Comparison of ENCODE assay signal across 9 mouse cellular contexts in genomic region chr6:125348721-125349574, GRCm38 (mm10). TPM values are rescaled to one million over a fixed set of nuclear protein-coding genes. Genes with fewer than 3 reads are reported as not detected.
A peak's percentile ranks its signal among the peaks of the same experiment; 100 is the strongest.
DNase-seq lines count a peak whose midpoint lies in the region; ATAC-seq and TF ChIP-seq lines count a peak whose summit lies in the region.
"Had no signal": no experiment of that assay in that cellular context is flagged by ENCODE, and none has a peak within 500 bp of the region (broad histone marks: within the 10 kb centered on the region; RNA-seq: fewer than 3 reads in every experiment).

Gene Tnfrsf1a, plus strand, starts transcription at chr6:125349362.

- TF ChIP-seq EP300 in liver, embryonic 14.5 days (IDR thresholded peaks at IDR 0.05; ENCODE audit: low read depth), result no peak

- no peaks in the 10 kb centered on the region for H3K9me3 ChIP-seq in kidney, postnatal 0 days (replicated peaks; ENCODE audit: low read length)
- H3K9me3 ChIP-seq in forebrain, embryonic 14.5 days (replicated peaks; ENCODE audit: control insufficient read depth, low read length), result no peaks in the 10 kb centered on the region
- no peaks in the 10 kb centered on the region for H3K9me3 ChIP-seq in liver, embryonic 14.5 days (ENCODE audit: control insufficient read depth, low read length)
- no peaks in the 10 kb centered on the region for H3K9me3 ChIP-seq in stomach, embryonic 15.5 days

- peak within 1 kb of the TSS; percentile 66 for H3K9ac ChIP-seq in kidney, postnatal 0 days (ENCODE audit: low read depth, low read length)
- peak within 1 kb of the TSS; percentile 68 for H3K9ac ChIP-seq in forebrain, embryonic 14.5 days (ENCODE audit: low read length)
- H3K9ac ChIP-seq in liver, embryonic 14.5 days (replicated peaks), result peak within 1 kb of the TSS; percentile 50
- H3K9ac ChIP-seq in stomach, embryonic 15.5 days, result peak within 1 kb of the TSS; percentile 85

- no peak for ATAC-seq in kidney, postnatal 0 days (replicated peaks; ENCODE audit: low FRiP score, low read depth)
- no peak for ATAC-seq in activated CD4-positive, CD25-positive, alpha-beta regulatory T cell, adult 4 months
- ATAC-seq in forebrain, embryonic 14.5 days, result 0 out of 2 replicates have a peak, but pooled peaks have one; percentile 21
- 0 out of 4 replicates have a peak, but pooled peaks of 1 of the 2 experiments have one; percentile 4 for ATAC-seq in hematopoietic stem cell, adult 5-6 weeks (replicated peaks in 1 of 2; ENCODE audit: insufficient read depth in 1 of 2, low FRiP score in 2 of 2, low TSS enrichment in 1 of 2, low read depth in 1 of 2, poor library complexity in 2 of 2, severe bottlenecking in 2 of 2)
- no peak for ATAC-seq in liver, embryonic 14.5 days (ENCODE audit: insufficient read depth)
- ATAC-seq in stomach, embryonic 15.5 days (ENCODE audit: insufficient read depth, low FRiP score, low read depth), result peak; percentile 32; the same call in 1 of the 2 replicates

- 7% methylated on average over 22 of the region's 22 CpGs for WGBS in kidney, postnatal 0 days
- 5% methylated on average over 22 of the region's 22 CpGs for WGBS in forebrain, embryonic 14.5 days
- 6% methylated on average over 22 of the region's 22 CpGs for WGBS in liver, embryonic 14.5 days (ENCODE audit: insufficient replicate concordance)
- 8% methylated on average over 22 of the region's 22 CpGs for WGBS in stomach, embryonic 15.5 days

- peak; percentile 57 for DNase-seq in kidney, postnatal 0 days (ENCODE audit: low spot score)
- no peak for DNase-seq in kidney, postnatal 36 days
- DNase-seq in forebrain, embryonic 14.5 days (ENCODE audit: low spot score), result no peak
- no peak for DNase-seq in liver, embryonic 14.5 days (ENCODE audit: low read depth in 3 of 3, low spot score in 3 of 3)
- DNase-seq in spleen, postnatal 36 days (ENCODE audit: low spot score in 2 of 2), result no peak

- H3K36me3 ChIP-seq in kidney, postnatal 0 days (ENCODE audit: insufficient read depth, low read length), result no peaks in the 10 kb centered on the region
- no peaks in the 10 kb centered on the region for H3K36me3 ChIP-seq in forebrain, embryonic 14.5 days (ENCODE audit: control insufficient read depth, insufficient read depth, low read length)
- H3K36me3 ChIP-seq in liver, embryonic 14.5 days (replicated peaks; ENCODE audit: control insufficient read depth, insufficient read depth, low read depth), result no peaks in the 10 kb centered on the region
- no peaks in the 10 kb centered on the region for H3K36me3 ChIP-seq in stomach, embryonic 15.5 days
- H3K36me3 ChIP-seq: G1E had no signal

- TF ChIP-seq CTCF in kidney, postnatal 0 days (IDR thresholded peaks at IDR 0.05; ENCODE audit: low read depth), result no peak
- TF ChIP-seq CTCF in liver, embryonic 14.5 days (IDR thresholded peaks at IDR 0.05; ENCODE audit: low read depth), result no peak

- H3K4me1 ChIP-seq in kidney, postnatal 0 days (replicated peaks; ENCODE audit: insufficient read depth, low read length), result peaks cover 27% of the 10 kb centered on the region
- H3K4me1 ChIP-seq in forebrain, embryonic 14.5 days (ENCODE audit: control insufficient read depth, insufficient read depth, low read length), result peaks cover 14% of the 10 kb centered on the region
- H3K4me1 ChIP-seq in liver, embryonic 14.5 days (replicated peaks; ENCODE audit: control insufficient read depth in 2 of 2, insufficient read depth in 2 of 2, low read length in 1 of 2), result peaks cover 0 to 29% of the 10 kb centered on the region in 2 experiments; a peak in 3 of 4 replicates
- H3K4me1 ChIP-seq in stomach, embryonic 15.5 days, result peaks cover 44% of the 10 kb centered on the region

- H3K4me3 ChIP-seq in kidney, postnatal 0 days (replicated peaks; ENCODE audit: low read depth, low read length), result peak within 1 kb of the TSS; percentile 53
- peak within 1 kb of the TSS; percentile 44 for H3K4me3 ChIP-seq in forebrain, embryonic 14.5 days (ENCODE audit: low read depth, low read length)
- peak within 1 kb of the TSS; percentile 61 to 67 for H3K4me3 ChIP-seq in liver, embryonic 14.5 days (ENCODE audit: insufficient read depth in 1 of 2, low read depth in 2 of 2, low read length in 2 of 2)
- H3K4me3 ChIP-seq in stomach, embryonic 15.5 days (replicated peaks), result peak within 1 kb of the TSS; percentile 76

- H3K27ac ChIP-seq in kidney, postnatal 0 days, result peak within 1 kb of the TSS; percentile 80
- no peak within 1 kb of the TSS for H3K27ac ChIP-seq in forebrain, embryonic 14.5 days (ENCODE audit: low read depth, low read length)
- no peak within 1 kb of the TSS for H3K27ac ChIP-seq in liver, embryonic 14.5 days
- peak within 1 kb of the TSS; percentile 91 for H3K27ac ChIP-seq in stomach, embryonic 15.5 days

- H3K4me2 ChIP-seq in kidney, postnatal 0 days (ENCODE audit: low read length), result peak within 1 kb of the TSS; percentile 67
- peak within 1 kb of the TSS; percentile 79 for H3K4me2 ChIP-seq in forebrain, embryonic 14.5 days (ENCODE audit: low read length)
- H3K4me2 ChIP-seq in liver, embryonic 14.5 days (ENCODE audit: low read depth), result peak within 1 kb of the TSS; percentile 61
- H3K4me2 ChIP-seq in stomach, embryonic 15.5 days, result peak within 1 kb of the TSS; percentile 77

- no peaks in the 10 kb centered on the region for H3K27me3 ChIP-seq in kidney, postnatal 0 days (ENCODE audit: insufficient read depth, low read length)
- no peaks in the 10 kb centered on the region for H3K27me3 ChIP-seq in forebrain, embryonic 14.5 days (replicated peaks; ENCODE audit: control insufficient read depth, insufficient read depth, low read length)
- H3K27me3 ChIP-seq in liver, embryonic 14.5 days (ENCODE audit: control insufficient read depth, insufficient read depth, low read length), result no peaks in the 10 kb centered on the region
- H3K27me3 ChIP-seq in stomach, embryonic 15.5 days (replicated peaks), result no peaks in the 10 kb centered on the region

RNA-seq across cellular contexts. Expression of gene Tnfrsf1a, which starts in this region (rescaled TPM):
- polyA plus RNA-seq in kidney, postnatal 0 days (2015; fragmentation: Nextera tagmentation; extraction: Ambion mirVana), result 77.9 and 80.4 TPM in 2 replicates
- polyA plus RNA-seq in activated CD4-positive, CD25-positive, alpha-beta regulatory T cell, adult 4 months (2017; shearing (Covaris generic)), result 10 to 100 TPM; 20.2 to 25.5 TPM
- polyA plus RNA-seq in forebrain, embryonic 14.5 days (2014; fragmentation: Nextera tagmentation; extraction: Ambion mirVana), result 14.2 and 16.2 TPM in 2 replicates
- total RNA-seq in hematopoietic stem cell, adult 5-6 weeks (2017), result 27.6 and 47.9 TPM in 2 replicates
- polyA plus RNA-seq in liver, embryonic 14.5 days (2012; rRNA removed), result 15.4 and 16.8 TPM in 2 replicates
- polyA plus RNA-seq in liver, embryonic 14.5 days (2014; fragmentation: Nextera tagmentation; extraction: Ambion mirVana), result 19.8 and 21.1 TPM in 2 replicates
- polyA plus RNA-seq in stomach, embryonic 15.5 days (2015; fragmentation: Nextera tagmentation; extraction: Ambion mirVana), result 67.6 and 69.5 TPM in 2 replicates
- total RNA-seq: G1E had no signal

Comparison
In these comparisons a context has a peak if more than half of its experiments do, and no peak if none do; other contexts are left out.
1. ATAC-seq: peak in forebrain, embryonic 14.5 days (single experiment) and stomach, embryonic 15.5 days (single experiment); none in kidney, postnatal 0 days (single experiment), activated CD4-positive, CD25-positive, alpha-beta regulatory T cell, adult 4 months (single experiment) and liver, embryonic 14.5 days (single experiment).
2. H3K27ac ChIP-seq: peak in kidney, postnatal 0 days (single experiment) and stomach, embryonic 15.5 days (single experiment); none in forebrain, embryonic 14.5 days (single experiment) and liver, embryonic 14.5 days (single experiment).
3. Peak in every context shown above with its lines, with median percentiles within 50 percentile points of each other: H3K4me2 ChIP-seq, H3K4me3 ChIP-seq and H3K9ac ChIP-seq.